Mouse (Mus musculus) adipocyte (in vitro differentiated cells): ENCODE measurements at regions not wholly inside any gene's neighbourhood (a gene's known extent, or its start where the extent isn't known, plus 50 kb on each side); places are given as distances from the start of the nearest gene placed in this dataset.

Experiments
- DNase-seq: peaks from one replicate; pipeline ENCODE4 v3.0.0-alpha.2; 2016; ENCODE audit warnings: low spot score

- DNase-seq: no peak
Measured at GRCm38 (mm10) chr8:35991936-35992603, 226.5 kb downstream of the Gm19410 start.

GRCm38 (mm10) chr8:35996330-35997077 lies 230.9 kb downstream of the Gm19410 start:
- DNase-seq: no peak

- no peak for DNase-seq
Measured at GRCm38 (mm10) chr8:35999584-35999983, 234.0 kb downstream of the Gm19410 start.

GRCm38 (mm10) chr8:36004387-36004786 lies 238.8 kb downstream of the Gm19410 start:
- no peak for DNase-seq

- DNase-seq: peak; percentile 70
Measured at GRCm38 (mm10) chr8:36005536-36005935, 239.9 kb downstream of the Gm19410 start.

- DNase-seq: peak; percentile 12
Measured at GRCm38 (mm10) chr8:36007724-36008123, 242.1 kb downstream of the Gm19410 start.

- DNase-seq: no peak
Measured at GRCm38 (mm10) chr8:36009565-36009964, 244.0 kb downstream of the Gm19410 start.

- no peak for DNase-seq
Measured at GRCm38 (mm10) chr8:36010446-36011217, 245.0 kb downstream of the Gm19410 start.

GRCm38 (mm10) chr8:36014862-36015261 lies 249.3 kb downstream of the Gm19410 start:
- no peak for DNase-seq

GRCm38 (mm10) chr8:36016321-36017114 lies 250.9 kb downstream of the Gm19410 start:
- no peak for DNase-seq

GRCm38 (mm10) chr8:36018993-36019753 lies 253.6 kb downstream of the Gm19410 start:
- no peak for DNase-seq

- DNase-seq: no peak
Measured at GRCm38 (mm10) chr8:36019895-36020294, 254.3 kb downstream of the Gm19410 start.

GRCm38 (mm10) chr8:36027586-36027985 lies 262.0 kb downstream of the Gm19410 start:
- DNase-seq: no peak

GRCm38 (mm10) chr8:36028121-36028955 lies 262.7 kb downstream of the Gm19410 start:
- DNase-seq: no peak

- no peak for DNase-seq
Measured at GRCm38 (mm10) chr8:36029445-36029844, 263.9 kb downstream of the Gm19410 start.

GRCm38 (mm10) chr8:36030237-36030636 lies 264.6 kb downstream of the Gm19410 start:
- no peak for DNase-seq

GRCm38 (mm10) chr8:36031966-36032719 lies 266.6 kb downstream of the Gm19410 start:
- no peak for DNase-seq

- no peak for DNase-seq
Measured at GRCm38 (mm10) chr8:36035339-36035738, 269.7 kb downstream of the Gm19410 start.

- DNase-seq: no peak
Measured at GRCm38 (mm10) chr8:36036271-36036670, 270.7 kb downstream of the Gm19410 start.
